Mouse (Mus musculus) kidney, embryonic 15.5 days (tissue): Measurements from ENCODE around the gene Rnf43. TPM values are rescaled to one million over a fixed set of nuclear protein-coding genes. Genes with fewer than 3 reads are reported as not detected.

ENCODE experiments used
- ATAC-seq: fragments of 200-750 bp; cut with Nextera tagmentation; replicated peaks from 2 replicates; pipeline ENCODE4 v1.8.0; 2017; ENCODE audit warnings: moderate TSS enrichment; ENCODE audit not compliant: low FRiP score
- H3K27ac ChIP-seq: fragments of 300-500 bp; sonication (generic); 2 replicates; pipeline ENCODE4 v1.5.1; 2015; ENCODE audit warnings: mild to moderate bottlenecking, inconsistent platforms
- H3K27me3 ChIP-seq: fragments of 300-500 bp; sonication (generic); 2 replicates; pipeline ENCODE4 v1.6.1; 2015; ENCODE audit warnings: inconsistent platforms
- H3K36me3 ChIP-seq: fragments of 300-500 bp; sonication (generic); 2 replicates; pipeline ENCODE4 v1.6.1; 2015; ENCODE audit warnings: inconsistent platforms
- H3K4me1 ChIP-seq: fragments of 300-500 bp; sonication (generic); 2 replicates; pipeline ENCODE4 v1.6.1; 2015; ENCODE audit warnings: inconsistent platforms
- H3K4me2 ChIP-seq: fragments of 300-500 bp; sonication (generic); 2 replicates; pipeline ENCODE4 v1.6.1; 2015; ENCODE audit warnings: moderate library complexity, mild to moderate bottlenecking, inconsistent platforms
- H3K4me3 ChIP-seq: fragments of 300-500 bp; sonication (generic); replicated peaks from 2 replicates; pipeline ENCODE4 v1.5.1; 2015; ENCODE audit warnings: mild to moderate bottlenecking, inconsistent platforms
- H3K9ac ChIP-seq: fragments of 300-500 bp; sonication (generic); 2 replicates; pipeline ENCODE4 v1.6.1; 2015; ENCODE audit warnings: mild to moderate bottlenecking, inconsistent platforms
- H3K9me3 ChIP-seq: fragments of 300-500 bp; sonication (generic); replicated peaks from 2 replicates; pipeline ENCODE4 v1.6.1; 2016; ENCODE audit warnings: inconsistent platforms
- WGBS: fragments of 180-500 bp; shearing (Covaris S2); methylation state at CpG from one replicate; pipeline ENCODE4 v1.1.7; 2015; ENCODE audit warnings: mixed read lengths; 5-methylcytosine and 5-hydroxymethylcytosine counted together
- polyA plus RNA-seq: library from polyadenylated mRNA; unstranded; fragments of >200 nt; fragmentation: Nextera tagmentation; extraction: Ambion mirVana; gene quantifications from 2 replicates; pipeline ENCODE4 v1.2.1, GENCODE M21; 2015

The Rnf43 gene
- polyA plus RNA-seq, 1 experiment from 2014 or later = 6.8 TPM

DNA sequence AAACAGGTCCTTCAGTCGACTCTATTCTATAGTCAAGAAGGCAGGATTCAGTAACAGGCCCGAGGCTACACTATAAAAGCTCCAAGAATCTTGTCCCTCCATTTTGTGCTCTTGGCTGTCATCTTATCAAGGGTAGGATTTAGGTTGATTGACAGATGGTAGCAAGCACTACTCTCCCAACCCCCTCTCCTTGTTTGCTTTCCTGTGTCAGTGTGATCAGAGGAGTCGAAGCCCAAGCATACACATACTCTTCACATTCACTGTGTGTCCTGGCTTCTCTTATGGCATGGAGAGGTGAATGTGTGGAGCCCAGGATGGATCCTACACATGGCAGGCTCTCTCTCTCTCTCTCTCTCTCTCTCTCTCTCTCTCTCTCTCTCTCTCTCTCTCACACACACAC lies 88.0 kb downstream of the Rnf43 start:
- Histone ChIP-seq H3K9ac (no peak overlapping the region), H3K9me3 (no peaks in the 10 kb centered on the region), H3K27me3 (no peaks in the 10 kb centered on the region), H3K4me1 (peaks cover 23% of the 10 kb centered on the region), H3K4me3 (no peak overlapping the region), H3K27ac (peak overlapping the region; percentile 76; the same call in 1 of the 2 replicates), H3K4me2 (no peak overlapping the region), H3K36me3 (0 out of 2 replicates have a peak, but pooled peaks cover under 1% of the 10 kb centered on the region)
- no peak for ATAC-seq
- 73% methylated on average over 3 of the region's 3 CpGs for WGBS

DNA sequence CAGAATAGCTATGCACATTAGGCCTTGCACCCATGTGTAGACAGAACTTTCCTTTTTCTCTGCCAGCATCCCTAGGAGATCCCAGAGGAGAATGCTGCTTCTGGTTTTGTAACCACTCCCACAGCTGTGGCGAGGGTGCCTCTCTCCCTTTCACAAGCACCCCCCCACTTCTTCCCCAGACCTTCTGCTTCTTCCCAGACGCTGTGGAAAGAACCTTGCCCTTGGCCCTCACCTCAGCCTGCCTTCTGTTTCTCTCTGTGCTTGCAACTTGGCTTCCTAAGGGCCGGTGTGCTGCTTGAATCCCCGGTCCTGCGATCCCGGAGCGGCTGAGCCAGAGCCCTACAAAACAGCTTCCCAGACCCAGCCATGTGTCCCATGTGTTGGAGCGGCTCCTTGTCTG lies 88.5 kb downstream of the Rnf43 start:
- H3K27ac ChIP-seq = peak overlapping the region; percentile 18; the same call in 1 of the 2 replicates
- no peaks in the 10 kb centered on the region for H3K27me3 ChIP-seq
- H3K9me3 ChIP-seq = no peaks in the 10 kb centered on the region
- WGBS = 83% methylated on average over 8 of the region's 8 CpGs
- H3K9ac ChIP-seq = no peak overlapping the region
- no peaks in the 10 kb centered on the region for H3K36me3 ChIP-seq
- 0 out of 2 replicates have a peak overlapping the region, but pooled peaks have one; percentile 4 for H3K4me2 ChIP-seq
- no peak overlapping the region for H3K4me3 ChIP-seq
- H3K4me1 ChIP-seq = peaks cover 23% of the 10 kb centered on the region
- no peak for ATAC-seq

DNA sequence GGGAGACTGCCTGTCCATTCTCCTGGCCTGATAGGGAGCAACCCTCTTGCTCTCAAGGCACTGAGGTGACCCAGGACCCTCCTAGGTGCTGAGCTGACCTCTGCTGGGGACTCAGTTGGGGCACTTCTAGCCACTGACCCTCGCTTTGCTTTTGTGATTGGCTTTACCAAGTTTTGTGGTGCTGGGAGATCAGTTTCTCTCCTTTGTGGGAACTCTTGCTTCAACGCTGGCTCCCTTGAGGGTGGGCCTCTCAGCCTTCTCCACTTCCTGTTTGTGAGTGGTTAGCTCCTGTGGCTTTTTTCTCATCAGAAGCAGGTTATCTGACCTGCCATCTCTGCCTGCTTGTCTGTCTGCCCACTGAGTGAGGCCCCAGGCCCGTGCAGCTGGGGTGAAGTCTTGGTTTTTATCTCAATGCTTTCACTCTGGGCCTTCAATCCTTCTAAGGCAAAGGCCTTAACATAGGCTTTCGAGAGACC lies 89.0 kb downstream of the Rnf43 start:
- Histone ChIP-seq H3K9me3 (no peaks in the 10 kb centered on the region), H3K4me2 (0 out of 2 replicates have a peak overlapping the region, but pooled peaks have one; percentile 4), H3K9ac (no peak overlapping the region), H3K36me3 (no peaks in the 10 kb centered on the region), H3K4me1 (peaks cover 27% of the 10 kb centered on the region), H3K4me3 (no peak overlapping the region), H3K27ac (peak overlapping the region; percentile 18; the same call in 1 of the 2 replicates), H3K27me3 (no peaks in the 10 kb centered on the region)
- 64% methylated on average over 4 of the region's 4 CpGs for WGBS
- ATAC-seq = no peak

DNA sequence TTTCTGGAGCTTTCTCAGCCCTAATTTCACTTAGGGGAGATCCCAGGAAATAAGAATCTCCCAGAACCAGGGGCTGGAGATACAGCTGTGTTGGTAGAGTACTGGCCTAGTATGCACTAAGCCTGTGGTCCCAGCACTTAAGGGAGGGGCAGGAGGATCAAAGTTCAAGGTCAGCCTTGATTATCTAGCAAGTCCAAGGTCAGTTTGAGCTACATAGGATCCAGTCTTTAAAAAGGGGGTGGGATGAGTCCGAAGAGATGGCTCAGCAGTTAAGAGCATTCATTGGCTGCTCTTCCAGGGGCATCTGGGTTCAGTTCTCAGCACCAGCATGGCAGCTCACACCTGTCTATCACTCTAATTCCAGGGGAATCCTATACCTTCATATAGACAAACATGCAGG lies 89.8 kb downstream of the Rnf43 start:
- Histone ChIP-seq H3K9me3 (no peaks in the 10 kb centered on the region), H3K27ac (no peak overlapping the region), H3K4me3 (no peak overlapping the region), H3K4me2 (no peak overlapping the region), H3K36me3 (no peaks in the 10 kb centered on the region), H3K9ac (no peak overlapping the region), H3K27me3 (no peaks in the 10 kb centered on the region), H3K4me1 (peaks cover 30% of the 10 kb centered on the region)
- 76% methylated on average over 1 of the region's 1 CpGs for WGBS
- ATAC-seq = no peak

DNA sequence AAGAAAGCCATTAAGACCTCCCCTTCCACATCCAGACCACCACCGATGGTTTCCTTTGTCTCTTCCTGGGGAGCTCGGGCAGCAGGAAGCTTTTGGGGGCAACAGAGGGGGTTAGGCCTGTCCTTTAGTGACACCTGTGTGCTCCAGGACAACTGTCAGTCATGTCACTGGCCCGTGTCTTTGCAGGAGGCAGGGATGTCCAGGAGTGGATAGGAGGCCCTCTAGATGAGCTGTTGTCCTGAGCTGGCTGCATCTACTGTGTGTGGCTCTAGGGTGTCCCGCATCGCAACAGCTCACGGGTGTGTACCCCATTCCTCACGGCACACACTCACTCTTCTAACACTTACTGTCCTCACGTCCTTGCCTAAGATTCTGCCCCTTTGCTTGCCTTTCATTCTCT lies 90.7 kb downstream of the Rnf43 start:
- ATAC-seq = no peak
- no peaks in the 10 kb centered on the region for H3K9me3 ChIP-seq
- 88% methylated on average over 8 of the region's 8 CpGs for WGBS

DNA sequence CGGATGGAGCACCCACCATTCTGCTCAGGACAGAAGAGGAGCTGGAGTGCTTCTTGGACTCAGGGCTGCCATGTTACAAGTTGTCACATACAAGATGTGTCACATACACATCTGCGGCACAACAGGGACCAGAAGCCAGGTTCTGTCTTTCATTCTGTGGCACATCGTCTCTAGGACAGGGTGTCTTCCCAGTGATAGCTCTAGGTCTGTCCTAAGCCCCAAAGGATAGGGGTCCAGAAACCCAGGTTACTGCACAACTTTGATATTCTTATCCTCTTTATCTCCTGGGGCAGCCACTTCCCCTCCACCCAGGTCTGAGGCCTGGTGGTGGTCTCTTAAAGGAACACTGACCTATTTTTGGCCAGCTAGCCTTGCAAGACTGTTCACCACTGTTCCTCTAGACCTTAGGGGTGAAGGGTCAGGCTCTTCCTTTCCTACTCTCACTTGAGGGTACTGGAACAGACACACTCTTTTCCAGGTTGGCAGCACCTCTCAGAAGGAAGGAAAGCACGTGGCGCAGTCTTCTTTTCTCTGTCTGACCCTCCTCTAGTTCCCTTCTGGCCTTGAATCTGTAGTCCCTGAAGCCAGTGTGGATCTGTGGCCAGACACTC lies 91.5 kb downstream of the Rnf43 start:
- 87% methylated on average over 5 of the region's 5 CpGs for WGBS
- Histone ChIP-seq H3K27ac (no peak overlapping the region), H3K4me3 (no peak overlapping the region), H3K27me3 (peaks cover under 1% of the 10 kb centered on the region; the same call in 1 of the 2 replicates), H3K9me3 (no peaks in the 10 kb centered on the region), H3K9ac (no peak overlapping the region), H3K4me1 (peaks cover 21% of the 10 kb centered on the region), H3K36me3 (no peaks in the 10 kb centered on the region), H3K4me2 (no peak overlapping the region)
- no peak for ATAC-seq

More for the DNA sequence above, 90.7 kb downstream of the Rnf43 start:
- H3K4me2 ChIP-seq = no peak overlapping the region
- H3K27ac ChIP-seq = no peak overlapping the region
- no peaks in the 10 kb centered on the region for H3K27me3 ChIP-seq
- no peak overlapping the region for H3K4me3 ChIP-seq
- no peak overlapping the region for H3K9ac ChIP-seq
- no peaks in the 10 kb centered on the region for H3K36me3 ChIP-seq
- H3K4me1 ChIP-seq = peaks cover 29% of the 10 kb centered on the region

DNA sequence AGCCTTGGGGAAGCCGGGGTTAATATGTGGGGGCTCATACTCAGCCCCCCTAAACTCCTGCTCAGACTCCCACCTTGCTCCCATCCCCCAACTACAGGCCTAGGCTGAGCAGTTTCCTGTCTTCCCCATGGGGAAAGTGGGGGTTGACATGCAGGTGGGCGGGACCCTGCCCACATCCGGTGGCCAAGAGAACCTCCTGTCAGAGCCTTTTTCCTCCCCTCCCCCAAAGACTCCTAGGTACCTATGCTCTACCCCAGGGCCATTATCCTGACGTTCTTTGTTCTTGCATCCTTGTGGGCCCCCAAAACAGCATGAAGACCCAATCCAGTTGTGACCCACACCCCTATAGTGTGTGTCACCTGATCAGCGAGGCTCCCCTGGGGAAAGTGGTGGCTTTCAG lies 92.1 kb downstream of the Rnf43 start:
- H3K27me3 ChIP-seq = peaks cover 7% of the 10 kb centered on the region
- H3K4me2 ChIP-seq = no peak overlapping the region
- H3K27ac ChIP-seq = no peak overlapping the region
- 68% methylated on average over 5 of the region's 5 CpGs for WGBS
- no peak overlapping the region for H3K4me3 ChIP-seq
- no peak overlapping the region for H3K9ac ChIP-seq
- no peaks in the 10 kb centered on the region for H3K36me3 ChIP-seq
- ATAC-seq = no peak
- H3K9me3 ChIP-seq = no peaks in the 10 kb centered on the region
- H3K4me1 ChIP-seq = peaks cover 15% of the 10 kb centered on the region

DNA sequence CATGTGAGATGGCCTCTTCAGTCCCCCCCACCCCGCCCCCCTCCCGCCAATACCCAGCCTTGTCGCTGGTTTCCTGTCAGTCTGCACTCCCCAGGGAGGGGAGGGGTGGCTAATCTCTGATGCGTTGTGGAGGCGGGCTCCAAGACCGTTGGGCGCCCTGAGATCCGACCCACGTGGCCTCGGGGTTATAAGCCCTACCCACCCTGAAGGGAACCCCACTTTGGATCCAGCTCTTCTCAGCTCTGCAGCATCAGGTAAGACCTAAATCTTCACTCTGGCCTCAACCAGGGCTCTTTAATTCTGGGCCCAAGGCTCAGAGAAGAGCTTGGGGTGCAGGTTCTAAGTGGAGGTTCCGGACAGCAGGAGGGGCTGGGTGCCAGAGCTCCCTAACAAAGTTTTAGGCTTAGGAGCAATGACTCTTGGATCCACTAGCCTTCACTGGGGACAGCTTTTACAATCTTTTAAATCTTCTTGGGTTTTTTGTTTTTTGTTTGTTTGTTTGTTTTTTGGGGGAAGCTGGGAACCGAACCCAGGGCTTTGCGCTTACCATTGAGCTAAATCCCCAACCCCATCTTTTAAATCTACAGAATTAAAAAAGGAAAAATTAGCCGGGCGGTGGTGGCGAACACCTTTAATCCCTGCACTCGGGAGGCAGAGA lies 93.0 kb downstream of the Rnf43 start:
- Histone ChIP-seq H3K4me2 (no peak overlapping the region), H3K9ac (no peak overlapping the region), H3K27ac (no peak overlapping the region), H3K9me3 (no peaks in the 10 kb centered on the region), H3K36me3 (no peaks in the 10 kb centered on the region), H3K4me1 (peaks cover 19% of the 10 kb centered on the region), H3K27me3 (peaks cover 16% of the 10 kb centered on the region), H3K4me3 (no peak overlapping the region; the same call in 1 of the 2 replicates)
- peak; percentile 74 for ATAC-seq
- 79% methylated on average over 17 of the region's 17 CpGs for WGBS

DNA sequence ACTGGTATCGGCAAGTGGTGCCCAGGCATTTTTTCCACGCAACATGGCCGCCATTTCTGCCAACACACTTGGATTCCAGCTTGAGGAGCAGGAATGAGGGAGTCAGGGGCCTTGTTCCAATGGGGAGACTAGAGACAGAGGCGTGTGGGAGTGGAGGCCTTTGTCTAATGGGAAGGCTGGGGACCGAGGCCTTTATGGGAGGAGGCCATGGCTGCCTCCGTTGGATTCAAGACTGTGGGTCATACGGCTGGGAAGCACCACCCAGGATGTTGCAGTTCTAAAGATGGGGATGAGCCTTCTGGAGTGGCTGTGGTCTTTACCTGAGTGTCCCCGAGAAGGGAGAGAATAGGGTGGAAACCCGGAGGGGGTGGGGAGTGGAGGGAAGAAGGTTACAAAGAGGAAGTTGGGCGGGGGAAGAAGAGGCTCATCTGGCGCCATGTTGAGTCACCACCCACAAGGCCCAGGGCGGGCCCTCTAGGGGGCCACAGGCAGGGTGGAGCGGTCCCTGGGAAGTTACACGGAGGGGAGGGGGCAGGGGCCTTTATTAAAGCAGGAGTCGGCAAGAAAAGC lies 93.8 kb downstream of the Rnf43 start:
- Histone ChIP-seq H3K27me3 (peaks cover 24% of the 10 kb centered on the region), H3K4me1 (peaks cover 22% of the 10 kb centered on the region), H3K9me3 (no peaks in the 10 kb centered on the region), H3K4me2 (no peak overlapping the region), H3K9ac (no peak overlapping the region), H3K36me3 (no peaks in the 10 kb centered on the region), H3K4me3 (peak overlapping the region; percentile 14; the same call in 1 of the 2 replicates), H3K27ac (no peak overlapping the region)
- ATAC-seq = no peak
- WGBS = 79% methylated on average over 15 of the region's 15 CpGs

DNA sequence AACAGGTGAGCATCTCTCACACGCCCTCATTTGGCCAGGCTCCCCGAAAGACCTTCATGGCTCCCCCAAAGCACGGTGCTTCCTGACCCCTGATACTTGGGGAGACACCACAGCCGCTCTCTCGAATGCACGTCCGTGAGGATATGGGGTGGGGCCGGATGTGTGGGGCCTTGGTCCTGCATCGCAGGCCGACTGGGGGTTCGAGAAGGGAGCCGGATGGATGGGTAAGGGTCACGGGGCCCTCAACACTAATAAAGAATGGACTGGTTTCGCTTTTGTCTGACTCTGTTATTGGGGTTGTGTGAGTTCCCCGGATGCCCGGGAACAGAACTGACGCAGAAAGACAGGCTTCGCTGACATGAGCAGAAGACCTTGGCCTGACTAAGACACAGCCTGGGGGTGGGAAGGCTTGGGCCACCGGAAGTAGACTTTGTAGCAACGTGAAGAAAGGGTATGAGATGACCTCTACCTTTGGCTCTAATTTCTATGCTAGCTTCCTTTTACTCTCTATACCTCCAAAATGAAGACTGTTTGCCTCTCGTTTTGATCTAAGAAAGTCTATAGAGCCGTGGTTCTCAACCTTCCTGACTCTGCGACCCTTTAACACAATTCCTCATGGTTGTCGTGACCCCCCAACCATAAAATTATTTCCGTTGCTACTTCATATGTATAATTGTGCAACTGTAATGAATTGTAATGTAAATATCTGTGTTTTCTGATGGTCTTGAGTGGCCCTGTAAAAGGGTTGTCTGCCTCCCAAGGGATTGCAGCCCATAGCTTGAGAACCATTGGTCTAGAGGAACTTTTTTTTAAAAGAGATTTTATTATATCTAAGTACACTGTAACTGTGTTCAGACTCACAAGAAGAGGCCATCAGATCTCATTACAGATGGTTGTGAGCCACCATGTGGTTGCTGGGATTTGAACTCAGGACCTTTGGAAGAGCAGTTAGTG lies 94.8 kb downstream of the Rnf43 start:
- Histone ChIP-seq H3K27me3 (peaks cover 34% of the 10 kb centered on the region), H3K4me3 (peak overlapping the region; percentile 14; the same call in 1 of the 2 replicates), H3K9me3 (no peaks in the 10 kb centered on the region), H3K4me2 (no peak overlapping the region), H3K27ac (no peak overlapping the region), H3K36me3 (no peaks in the 10 kb centered on the region), H3K4me1 (peaks cover 22% of the 10 kb centered on the region), H3K9ac (no peak overlapping the region)
- WGBS = 86% methylated on average over 25 of the region's 25 CpGs
- no peak for ATAC-seq

DNA sequence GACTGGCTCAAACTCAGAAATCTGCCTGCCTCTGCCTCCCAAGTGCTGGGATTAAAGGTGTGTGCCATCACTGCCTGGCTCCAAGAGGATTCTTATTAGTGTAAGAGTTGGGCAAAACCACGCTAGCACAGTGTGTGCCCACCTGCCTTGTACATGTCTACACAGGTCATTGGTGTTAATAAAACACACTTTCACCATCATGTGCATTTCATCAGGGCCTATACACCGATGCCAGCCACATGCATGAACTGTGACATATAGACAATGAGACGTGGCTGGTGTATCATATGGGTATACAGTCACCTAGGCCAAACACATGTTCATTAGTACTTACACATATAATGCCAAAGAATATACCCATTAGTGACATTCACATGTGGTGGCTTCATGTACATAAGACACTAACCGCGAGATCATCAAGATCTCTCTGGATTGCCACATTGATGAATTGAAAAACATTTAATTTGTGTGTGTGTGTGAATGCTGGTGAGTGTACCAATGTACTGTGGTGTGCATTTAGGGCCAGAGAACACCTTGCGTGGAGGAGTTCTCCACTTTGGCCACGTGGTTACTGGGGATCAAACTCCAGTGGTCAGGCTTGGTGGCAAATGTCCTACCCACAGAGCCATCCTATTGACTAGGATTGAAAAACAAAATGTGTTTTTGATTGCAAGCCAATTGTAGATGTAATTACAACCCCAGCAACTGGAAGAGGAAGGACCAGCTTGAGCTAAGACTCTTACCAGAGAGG lies 95.8 kb downstream of the Rnf43 start:
- WGBS = 80% methylated on average over 7 of the region's 7 CpGs
- H3K36me3 ChIP-seq = no peaks in the 10 kb centered on the region
- H3K27me3 ChIP-seq = peaks cover 44% of the 10 kb centered on the region
- H3K27ac ChIP-seq = no peak overlapping the region
- no peak for ATAC-seq
- H3K9ac ChIP-seq = no peak overlapping the region
- H3K4me2 ChIP-seq = no peak overlapping the region
- no peak overlapping the region for H3K4me3 ChIP-seq
- H3K4me1 ChIP-seq = peaks cover 26% of the 10 kb centered on the region
- H3K9me3 ChIP-seq = no peaks in the 10 kb centered on the region
